Mouse (Mus musculus) liver, embryonic 14.5 days (tissue): ENCODE data around the gene Snx3. TPM values are rescaled to one million over a fixed set of nuclear protein-coding genes. Genes with fewer than 3 reads are reported as not detected.

Experiments used
- ATAC-seq: fragments of 200-750 bp; cut with Nextera tagmentation; 2 replicates; pipeline ENCODE4 v1.8.0; 2017; ENCODE audit warnings: moderate number of reproducible peaks, mild to moderate bottlenecking, moderate library complexity; ENCODE audit not compliant: insufficient read depth
- DNase-seq, 3 experiments: peaks; one replicate each; pipeline ENCODE4 v3.0.0-alpha.2; 2012 to 2013; ENCODE audit warnings: low read depth in 3 of 3, low spot score in 3 of 3
- H3K27ac ChIP-seq: fragments of 300-500 bp; sonication (generic); 2 replicates; pipeline ENCODE4 v1.5.1; 2014; ENCODE audit warnings: moderate library complexity, mild to moderate bottlenecking, control low read depth, inconsistent platforms
- H3K27me3 ChIP-seq: fragments of 300-500 bp; sonication (generic); 2 replicates; pipeline ENCODE4 v1.6.1; 2014; ENCODE audit warnings: mild to moderate bottlenecking, low read length, moderate library complexity; ENCODE audit not compliant: control insufficient read depth, insufficient read depth
- H3K36me3 ChIP-seq: fragments of 300-500 bp; sonication (generic); replicated peaks from 2 replicates; pipeline ENCODE4 v1.6.1; 2014; ENCODE audit warnings: low read depth; ENCODE audit not compliant: control insufficient read depth, insufficient read depth
- H3K4me1 ChIP-seq, 2 experiments: fragments of 200-500 bp in 1 of 2; fragments of 300-500 bp in 1 of 2; sonication (generic) in 1 of 2; replicated peaks; 2 replicates each; pipeline ENCODE4 v1.6.1; 2012 to 2014; ENCODE audit warnings: antibody characterized with exemption in 1 of 2, inconsistent platforms in 1 of 2, low read length in 1 of 2; ENCODE audit not compliant: control insufficient read depth in 2 of 2, insufficient read depth in 2 of 2
- H3K4me2 ChIP-seq: fragments of 300-500 bp; sonication (generic); 2 replicates; pipeline ENCODE4 v1.6.1; 2014; ENCODE audit warnings: low read depth, mild to moderate bottlenecking, control low read depth, moderate library complexity
- H3K4me3 ChIP-seq, 2 experiments: fragments of 200-500 bp in 1 of 2; fragments of 300-500 bp in 1 of 2; sonication (generic) in 1 of 2; 2 replicates each; pipeline ENCODE4 v1.5.1; 2012 to 2014; ENCODE audit warnings: low read depth in 2 of 2, low read length in 2 of 2, mild to moderate bottlenecking in 2 of 2, control low read depth in 1 of 2, inconsistent platforms in 1 of 2, moderate library complexity in 1 of 2; ENCODE audit not compliant: insufficient read depth in 1 of 2
- H3K9ac ChIP-seq: fragments of 300-500 bp; sonication (generic); replicated peaks from 2 replicates; pipeline ENCODE4 v1.6.1; 2014; ENCODE audit warnings: mild to moderate bottlenecking, control low read depth, moderate library complexity
- H3K9me3 ChIP-seq: fragments of 300-500 bp; sonication (generic); 2 replicates; pipeline ENCODE4 v1.6.1; 2016; ENCODE audit warnings: low read length, mixed read lengths; ENCODE audit not compliant: control insufficient read depth
- CTCF ChIP-seq: IDR thresholded peaks from 2 replicates; pipeline ENCODE4 v1.5.1; 2016; ENCODE audit warnings: antibody characterized with exemption, low read depth, control low read depth
- EP300 ChIP-seq: IDR thresholded peaks from 2 replicates; pipeline ENCODE4 v1.6.1; 2016; ENCODE audit warnings: antibody characterized with exemption, low read depth
- WGBS: fragments of 180-500 bp; shearing (Covaris S2); extraction: QIAGEN DNeasy Blood & Tissue Kit; methylation state at CpG from one replicate; pipeline ENCODE4 v1.1.7; 2014; ENCODE audit not compliant: insufficient replicate concordance; 5-methylcytosine and 5-hydroxymethylcytosine counted together
- polyA plus RNA-seq, 2 experiments: library from polyadenylated mRNA; depleted of rRNA in 1 of 2; stranded (reverse) in 1 of 2; unstranded in 1 of 2; fragments of >200 nt; fragmentation: Nextera tagmentation in 1 of 2; extraction: Ambion mirVana in 1 of 2; gene quantifications; 2 replicates each; pipeline versions ENCODE4 v1.2.1 to v1.2.3; 2012 to 2014

Gene Snx3
- polyA plus RNA-seq, 2 experiments: 186 to 208 TPM

- Histone ChIP-seq H3K27ac (no peak overlapping the region), H3K36me3 (no peaks in the 10 kb centered on the region), H3K4me3 (no peak overlapping the region), H3K4me1 (peaks cover 0 to 7% of the 10 kb centered on the region in 2 experiments; a peak in 3 of 4 replicates), H3K9ac (no peak overlapping the region), H3K9me3 (no peaks in the 10 kb centered on the region), H3K4me2 (no peak overlapping the region), H3K27me3 (no peaks in the 10 kb centered on the region)
- 34% methylated on average over 5 of the region's 5 CpGs for WGBS
- no peak; the same call in 1 of the 2 replicates for ATAC-seq
- no peak for DNase-seq
- TF ChIP-seq CTCF: no peak
- no peak for TF ChIP-seq EP300
These were observed 37.6 kb upstream of the Snx3 start for GRCm38 (mm10) chr10:42464224-42464623.

- Histone ChIP-seq H3K9ac (no peak overlapping the region), H3K27me3 (no peaks in the 10 kb centered on the region), H3K4me1 (peaks cover 0 to 7% of the 10 kb centered on the region in 2 experiments; a peak in 3 of 4 replicates), H3K9me3 (no peaks in the 10 kb centered on the region), H3K4me3 (no peak overlapping the region), H3K36me3 (no peaks in the 10 kb centered on the region), H3K4me2 (no peak overlapping the region), H3K27ac (no peak overlapping the region)
- WGBS: 67% methylated on average over 14 of the region's 14 CpGs
- DNase-seq: peak in 1 of 3 experiments; percentile 40
- TF ChIP-seq EP300: no peak
- no peak for TF ChIP-seq CTCF
- no peak for ATAC-seq
These were observed 37.0 kb upstream of the Snx3 start for GRCm38 (mm10) chr10:42464805-42465204.

- Histone ChIP-seq H3K4me1 (peaks cover 18 to 20% of the 10 kb centered on the region in 2 experiments), H3K27me3 (no peaks in the 10 kb centered on the region), H3K9me3 (no peaks in the 10 kb centered on the region), H3K27ac (no peak overlapping the region), H3K9ac (no peak overlapping the region), H3K4me3 (no peak overlapping the region), H3K36me3 (no peaks in the 10 kb centered on the region), H3K4me2 (no peak overlapping the region)
- TF ChIP-seq EP300 (no peak), CTCF (no peak)
- ATAC-seq: no peak
- DNase-seq: no peak
- 62% methylated on average over 6 of the region's 6 CpGs for WGBS
These were observed 26.8 kb upstream of the Snx3 start for GRCm38 (mm10) chr10:42474946-42475514.

GRCm38 (mm10) chr10:42476774-42477475, 24.9 kb upstream of the Snx3 start:
- Histone ChIP-seq H3K4me3 (peak overlapping the region in 1 of 2 experiments; percentile 88; a peak in 1 of 4 replicates), H3K9ac (no peak overlapping the region; the same call in 1 of the 2 replicates), H3K27me3 (no peaks in the 10 kb centered on the region), H3K27ac (no peak overlapping the region), H3K4me2 (peak overlapping the region; percentile 95), H3K4me1 (peaks cover 24 to 29% of the 10 kb centered on the region in 2 experiments), H3K9me3 (no peaks in the 10 kb centered on the region), H3K36me3 (no peaks in the 10 kb centered on the region)
- DNase-seq (no peak), ATAC-seq (no peak)
- TF ChIP-seq EP300 (no peak), CTCF (0 out of 2 replicates have a peak, but pooled peaks have one; percentile 8)
- WGBS: 87% methylated on average over 10 of the region's 10 CpGs
